In genomic region chr17:86709803-86710202, GRCm38 (mm10) we compare ENCODE assay signal across 24 mouse cellular contexts. TPM values are rescaled to one million over a fixed set of nuclear protein-coding genes. Genes with fewer than 3 reads are reported as not detected.
DNase-seq lines count a peak whose midpoint lies in the region; ATAC-seq and TF ChIP-seq lines count a peak whose summit lies in the region.
"Had no signal": no experiment of that assay in that cellular context is flagged by ENCODE, and none has a peak within 500 bp of the region (broad histone marks: within the 10 kb centered on the region; RNA-seq: fewer than 3 reads in every experiment).

No protein-coding gene starts in this region.

- H3K4me2 ChIP-seq in CH12.LX (ENCODE audit: insufficient read depth, low read depth, poor library complexity, severe bottlenecking), result peak overlapping the region; percentile 69
- H3K4me2 ChIP-seq in hindbrain, embryonic 11.5 days (replicated peaks; ENCODE audit: low read depth, low read length), result no peak overlapping the region
- H3K4me2 ChIP-seq: embryonic facial prominence, embryonic 13.5 days; forebrain, embryonic 15.5 days; heart, embryonic 15.5 days; hindbrain, embryonic 13.5 days; kidney, embryonic 15.5 days; liver, embryonic 11.5 days; lung, embryonic 15.5 days; midbrain, embryonic 11.5 days had no signal

- no peaks in the 10 kb centered on the region for H3K9me3 ChIP-seq in CH12.LX (replicated peaks; ENCODE audit: low read length)
- H3K9me3 ChIP-seq in limb, embryonic 10.5 days (replicated peaks), result no peaks in the 10 kb centered on the region
- H3K9me3 ChIP-seq in hindbrain, embryonic 11.5 days (ENCODE audit: control insufficient read depth, low read length), result no peaks in the 10 kb centered on the region
- H3K9me3 ChIP-seq: embryonic facial prominence, embryonic 13.5 days; forebrain, embryonic 10.5 days; forebrain, embryonic 15.5 days; heart, embryonic 15.5 days; hindbrain, embryonic 13.5 days; kidney, embryonic 15.5 days; lung, embryonic 15.5 days had no signal

- H3K36me3 ChIP-seq in CH12.LX (replicated peaks in 1 of 2; ENCODE audit: control insufficient read depth in 1 of 2, insufficient read depth in 1 of 2, low read length in 1 of 2), result no peaks in the 10 kb centered on the region
- no peaks in the 10 kb centered on the region for H3K36me3 ChIP-seq in limb, embryonic 10.5 days
- H3K36me3 ChIP-seq in hindbrain, embryonic 11.5 days (ENCODE audit: control insufficient read depth, insufficient read depth, low read length), result no peaks in the 10 kb centered on the region
- H3K36me3 ChIP-seq: embryonic facial prominence, embryonic 13.5 days; forebrain, embryonic 10.5 days; forebrain, embryonic 15.5 days; heart, embryonic 15.5 days; hindbrain, embryonic 13.5 days; kidney, embryonic 15.5 days; lung, embryonic 15.5 days had no signal

- no peak for DNase-seq in left cerebral cortex, adult 2 months (ENCODE audit: extremely low spot score in 1 of 2, low spot score in 2 of 2)
- DNase-seq in left cerebral cortex, adult 11 months (ENCODE audit: low spot score), result no peak
- DNase-seq in CH12.LX (ENCODE audit: extremely low read depth), result peak; percentile 26
- DNase-seq in limb, embryonic 10.5 days (ENCODE audit: low spot score), result no peak
- DNase-seq in hindbrain, embryonic 11.5 days (ENCODE audit: low spot score), result no peak
- DNase-seq in testis, postnatal 14 days (ENCODE audit: low spot score), result no peak
- DNase-seq: adrenal gland, adult 2 months; B cell, adult 2 months; cerebellum, adult 8-10 months; retina, postnatal 1 day; right cerebral cortex, postnatal 14 days; thymus, postnatal 14 days had no signal

- H3K27ac ChIP-seq in left cerebral cortex, adult 2 months, result peak overlapping the region; percentile 47; the same call in 1 of the 2 replicates
- peak overlapping the region; percentile 70 for H3K27ac ChIP-seq in CH12.LX (ENCODE audit: insufficient read depth, low read depth)
- H3K27ac ChIP-seq in cortical plate, adult 2 months (ENCODE audit: insufficient read depth, low read length), result peak overlapping the region; percentile 78; the same call in 1 of the 2 replicates
- H3K27ac ChIP-seq in limb, embryonic 10.5 days, result no peak overlapping the region
- H3K27ac ChIP-seq in hindbrain, embryonic 11.5 days (ENCODE audit: low read depth, low read length), result no peak overlapping the region
- H3K27ac ChIP-seq: embryonic facial prominence, embryonic 13.5 days; forebrain, embryonic 10.5 days; forebrain, embryonic 15.5 days; heart, embryonic 15.5 days; hindbrain, embryonic 13.5 days; kidney, embryonic 15.5 days; lung, embryonic 15.5 days had no signal

- WGBS in limb, embryonic 10.5 days, result 86% methylated on average over 8 of the region's 8 CpGs
- 81% methylated on average over 8 of the region's 8 CpGs for WGBS in hindbrain, embryonic 11.5 days

- TF ChIP-seq EP300 in CH12.LX (IDR thresholded peaks at IDR 0.05; ENCODE audit: low read length), result no peak

- H3K9ac ChIP-seq in CH12.LX (ENCODE audit: insufficient read depth, low read depth), result peak overlapping the region; percentile 62
- H3K9ac ChIP-seq in hindbrain, embryonic 11.5 days (ENCODE audit: low read depth, low read length), result no peak overlapping the region
- H3K9ac ChIP-seq: embryonic facial prominence, embryonic 13.5 days; forebrain, embryonic 15.5 days; heart, embryonic 15.5 days; hindbrain, embryonic 13.5 days; kidney, embryonic 15.5 days; lung, embryonic 15.5 days had no signal

- no peak for ATAC-seq in hindbrain, embryonic 11.5 days (ENCODE audit: low FRiP score)
- ATAC-seq: forebrain, embryonic 15.5 days; midbrain, embryonic 16.5 days had no signal

- H3K4me1 ChIP-seq in CH12.LX (ENCODE audit: control insufficient read depth in 1 of 2, insufficient read depth in 2 of 2), result peaks cover 25 to 37% of the 10 kb centered on the region in 2 experiments
- no peaks in the 10 kb centered on the region for H3K4me1 ChIP-seq in cortical plate, adult 2 months (ENCODE audit: control insufficient read depth, insufficient read depth, low read length)
- H3K4me1 ChIP-seq in limb, embryonic 10.5 days, result peaks cover 5% of the 10 kb centered on the region; the same call in 1 of the 2 replicates
- H3K4me1 ChIP-seq in hindbrain, embryonic 11.5 days (replicated peaks; ENCODE audit: control insufficient read depth, insufficient read depth, low read length), result no peaks in the 10 kb centered on the region
- H3K4me1 ChIP-seq: forebrain, embryonic 15.5 days; hindbrain, embryonic 13.5 days had no signal

- dilution Hi-C loops in CH12.LX (cut with MboI; ENCODE audit: extremely low pct_ligation_motif_present, extremely low pct_unique_long_range_greater_than_20kb, low sequenced_read_pairs), result no loop called here

- H3K27me3 ChIP-seq in CH12.LX (replicated peaks), result no peaks in the 10 kb centered on the region
- H3K27me3 ChIP-seq in limb, embryonic 10.5 days (ENCODE audit: low read depth, poor library complexity, severe bottlenecking), result no peaks in the 10 kb centered on the region
- no peaks in the 10 kb centered on the region for H3K27me3 ChIP-seq in hindbrain, embryonic 11.5 days (ENCODE audit: control insufficient read depth, insufficient read depth, low read length)
- H3K27me3 ChIP-seq: embryonic facial prominence, embryonic 13.5 days; forebrain, embryonic 15.5 days; heart, embryonic 15.5 days; hindbrain, embryonic 13.5 days; kidney, embryonic 15.5 days; lung, embryonic 15.5 days had no signal

- no peak; the same call in 1 of the 2 replicates for TF ChIP-seq POLR2A in CH12.LX (IDR thresholded peaks at IDR 0.05; ENCODE audit: low read depth, low read length)
- TF ChIP-seq POLR2A in cortical plate, adult 2 months (IDR thresholded peaks at IDR 0.05; ENCODE audit: extremely low read depth, insufficient read depth, low read length), result no peak

- no peaks in the 10 kb centered on the region for H3K79me2 ChIP-seq in CH12.LX (replicated peaks; ENCODE audit: control insufficient read depth, extremely low read depth, insufficient read depth, poor library complexity, severe bottlenecking)

- H3K4me3 ChIP-seq in left cerebral cortex, adult 2 months, result no peak overlapping the region
- H3K4me3 ChIP-seq in CH12.LX (replicated peaks in 1 of 3; ENCODE audit: low read depth in 2 of 3, low read length in 2 of 3, poor library complexity in 1 of 3), result peak overlapping the region in 2 of 3 experiments; percentile 13 to 27
- H3K4me3 ChIP-seq in cortical plate, adult 2 months (ENCODE audit: insufficient read depth, low read length), result no peak overlapping the region
- no peak overlapping the region for H3K4me3 ChIP-seq in limb, embryonic 10.5 days
- H3K4me3 ChIP-seq in hindbrain, embryonic 11.5 days (ENCODE audit: low read depth, low read length), result no peak overlapping the region
- H3K4me3 ChIP-seq: embryonic facial prominence, embryonic 13.5 days; forebrain, embryonic 10.5 days; forebrain, embryonic 15.5 days; heart, embryonic 15.5 days; hindbrain, embryonic 13.5 days; kidney, embryonic 15.5 days; lung, embryonic 15.5 days; myocyte had no signal

- TF ChIP-seq RAD21 in CH12.LX (IDR thresholded peaks at IDR 0.05; ENCODE audit: low read depth, low read length), result no peak

- intact Hi-C loops in left cerebral cortex, adult 2 months (cut with DNase I), result no loop called here

- in situ Hi-C loops in CH12.LX (cut with MboI; ENCODE audit: low pct_ligation_motif_present, low pct_unique_long_range_greater_than_20kb, low sequenced_read_pairs), result no loop called here

- TF ChIP-seq CTCF in left cerebral cortex, adult 2 months (IDR thresholded peaks at IDR 0.05), result no peak
- no peak for TF ChIP-seq CTCF in CH12.LX (conservative IDR thresholded peaks at IDR 0.05 in 1 of 2, IDR thresholded peaks at IDR 0.05 in 1 of 2; ENCODE audit: low read depth in 2 of 2, low read length in 2 of 2)
- TF ChIP-seq CTCF in cortical plate, adult 2 months (IDR thresholded peaks at IDR 0.05; ENCODE audit: extremely low read depth, insufficient read depth, low read length), result no peak

TF ChIP-seq in CH12.LX, 34 proteins besides CTCF, POLR2A, EP300 and RAD21:
- TF ChIP-seq ELF1 (IDR thresholded peaks at IDR 0.05; ENCODE audit: low read depth, low read length) (0 out of 2 replicates have a peak, but pooled peaks have one; percentile 20), HCFC1 (IDR thresholded peaks at IDR 0.05; ENCODE audit: low read depth, low read length) (peak; percentile 26; the same call in 1 of the 2 replicates), GABPA (IDR thresholded peaks at IDR 0.05; ENCODE audit: insufficient replicate concordance, low read depth, low read length) (0 out of 2 replicates have a peak, but pooled peaks have one; percentile 22), MEF2A (IDR thresholded peaks at IDR 0.05; ENCODE audit: borderline replicate concordance, low read depth, low read length) (no peak; the same call in 1 of the 2 replicates), USF1 (IDR thresholded peaks at IDR 0.05; ENCODE audit: low read depth, low read length) (no peak), ZMIZ1 (IDR thresholded peaks at IDR 0.05; ENCODE audit: low read depth, low read length) (no peak), MAFK (IDR thresholded peaks at IDR 0.05; ENCODE audit: insufficient replicate concordance, low read length) (no peak), JUND (conservative IDR thresholded peaks at IDR 0.05; ENCODE audit: low read depth, low read length) (no peak), JUN (IDR thresholded peaks at IDR 0.05; ENCODE audit: insufficient read depth, low read depth, low read length) (no peak), RCOR1 (conservative IDR thresholded peaks at IDR 0.05; ENCODE audit: low read depth, low read length) (no peak), USF2 (conservative IDR thresholded peaks at IDR 0.05; ENCODE audit: low read depth, low read length) (no peak), ETS1 (conservative IDR thresholded peaks at IDR 0.05; ENCODE audit: low read depth, low read length) (peak; percentile 54), ZC3H11A (IDR thresholded peaks at IDR 0.05; ENCODE audit: low read depth, low read length) (no peak), MXI1 (IDR thresholded peaks at IDR 0.05; ENCODE audit: low read depth, low read length) (no peak), NELFE (IDR thresholded peaks at IDR 0.05; ENCODE audit: low read depth, low read length) (0 out of 2 replicates have a peak, but pooled peaks have one; percentile 0), MAZ (IDR thresholded peaks at IDR 0.05; ENCODE audit: low read depth, low read length) (0 out of 2 replicates have a peak, but pooled peaks have one; percentile 64), CHD2 (IDR thresholded peaks at IDR 0.05; ENCODE audit: low read length) (no peak)
TF ChIP-seq in CH12.LX: peak in this region for 6.

RNA-seq across cellular contexts. Expression of gene Epas1, which starts 43.7 kb away (rescaled TPM):
- total RNA-seq in left cerebral cortex, adult 2 months (2021), result 10 to 100 TPM; 93.6 to 97.0 TPM
- total RNA-seq in CH12.LX (2012; rRNA removed), result 0.08 and 0.17 TPM in 2 replicates
- 0.07 and 0.11 TPM in 2 replicates for total RNA-seq in CH12.LX (2014; rRNA removed)
- 0.14 and 0.16 TPM in 2 replicates for polyA plus RNA-seq in CH12.LX (2012; ENCODE audit: insufficient read length, low read depth)
- 70.1 and 76.0 TPM in 2 replicates for polyA plus RNA-seq in cortical plate, adult 2 months (2012; rRNA removed)
- 2.8 and 2.9 TPM in 2 replicates for polyA plus RNA-seq in limb, embryonic 10.5 days (2016; fragmentation: Nextera tagmentation; extraction: Ambion mirVana)
- polyA plus RNA-seq in hindbrain, embryonic 11.5 days (2014; fragmentation: Nextera tagmentation; extraction: Ambion mirVana), result 6.4 and 8.4 TPM in 2 replicates

Comparison
In these comparisons a context has a peak if more than half of its experiments do, and no peak if none do; other contexts are left out.
1. H3K27ac ChIP-seq: peak in left cerebral cortex, adult 2 months (single experiment), CH12.LX (single experiment) and cortical plate, adult 2 months (single experiment); none in limb, embryonic 10.5 days (single experiment) and hindbrain, embryonic 11.5 days (single experiment).
2. H3K4me3 ChIP-seq: peak in CH12.LX (2 of 3); none in left cerebral cortex, adult 2 months (single experiment), cortical plate, adult 2 months (single experiment), limb, embryonic 10.5 days (single experiment) and hindbrain, embryonic 11.5 days (single experiment).